Mouse (Mus musculus): Measurements from ENCODE around the gene Mmp9.

DNA sequence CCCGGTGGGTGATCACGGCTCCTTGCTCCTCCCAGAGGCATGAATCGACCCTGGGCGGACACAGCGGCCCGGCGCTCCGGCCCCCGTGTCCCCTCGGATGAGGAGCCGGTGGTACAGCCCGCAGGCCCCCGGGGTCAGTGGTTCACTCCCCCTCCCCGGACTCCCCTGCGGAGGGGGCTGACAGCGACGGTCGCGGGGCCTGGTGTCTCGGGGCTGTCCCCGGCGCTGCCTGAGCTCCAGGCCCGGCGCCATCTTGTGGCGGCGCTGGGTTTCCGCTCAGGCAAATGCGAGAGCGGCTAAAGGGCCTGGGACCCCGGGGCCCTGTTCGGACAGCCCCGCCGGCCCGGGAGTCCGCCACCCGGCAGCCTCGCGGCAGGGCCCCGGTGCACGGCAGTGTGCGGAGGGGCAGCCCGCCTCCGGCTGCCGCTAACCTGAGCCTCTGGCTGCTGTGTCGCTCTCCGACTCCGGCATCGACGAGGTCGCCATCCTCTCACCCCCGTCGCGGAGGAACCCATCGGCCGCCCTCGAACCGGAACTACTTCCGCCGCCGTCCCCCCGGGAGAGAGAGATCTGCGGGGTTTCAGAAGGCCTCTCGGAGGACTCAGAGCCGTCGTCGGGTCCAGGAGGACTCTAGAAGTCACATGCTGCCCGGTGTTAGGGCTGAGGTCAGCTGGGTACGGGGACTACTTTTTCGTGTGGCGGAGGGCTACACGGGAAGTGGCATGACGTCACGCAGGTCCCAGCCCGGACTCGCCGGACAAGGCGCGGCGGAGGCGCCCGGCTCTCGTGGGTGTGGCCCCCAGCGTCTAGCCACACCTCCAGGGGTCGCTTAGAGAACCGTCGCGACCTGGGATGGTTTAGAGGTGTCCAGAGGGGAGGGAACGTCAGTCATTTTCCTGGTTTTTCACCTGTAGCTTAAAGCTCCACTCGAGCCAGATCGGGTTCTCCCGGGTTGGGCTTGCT, 29.2 kb upstream of the Mmp9 start, which contains the start of gene Zfp335:
- TF ChIP-seq CTCF (IDR thresholded peaks at IDR 0.05; ENCODE audit: low read depth, low read length) (no peak), GATA1 (IDR thresholded peaks at IDR 0.05; ENCODE audit: borderline replicate concordance, low read length) (no peak), POLR2AphosphoS5 (IDR thresholded peaks at IDR 0.05; ENCODE audit: insufficient replicate concordance, low read depth, low read length) (no peak), TAL1 (conservative IDR thresholded peaks at IDR 0.05; ENCODE audit: low read depth, low read length) (no peak)

All from G1E (cell line).